8 mouse cellular contexts compared by ENCODE assay signal in genomic region chr2:156179046-156179795, GRCm38 (mm10). TPM values are rescaled to one million over a fixed set of nuclear protein-coding genes. Genes with fewer than 3 reads are reported as not detected.
DNase-seq lines count a peak whose midpoint lies in the region; ATAC-seq lines count a peak whose summit lies in the region.

No protein-coding gene starts in this region.

- peaks cover 54% of the 10 kb centered on the region for H3K79me2 ChIP-seq in macrophage (ENCODE audit: inconsistent target)

- peak overlapping the region; percentile 83 for H3K4me3 ChIP-seq in hindbrain, embryonic 12.5 days
- H3K4me3 ChIP-seq in macrophage (ENCODE audit: inconsistent target) = peak overlapping the region; percentile 93

- DNase-seq in Muller cell, postnatal 12 days (ENCODE audit: inconsistent ontology term) = peak; percentile 83
- DNase-seq in cerebellum, adult 9-11 months = peak; percentile 78
- DNase-seq in frontal cortex, postnatal 10 days (ENCODE audit: low spot score in 2 of 2) = peak; percentile 66 to 73
- DNase-seq in left cerebral cortex, adult 18-20 months (ENCODE audit: low spot score in 2 of 2) = peak; percentile 68 to 70
- peak; percentile 62 for DNase-seq in retina, postnatal 7 days (ENCODE audit: low read depth, low spot score)
- peak; percentile 46 for DNase-seq in urinary bladder, postnatal 10 days (ENCODE audit: low spot score)

- ATAC-seq in hindbrain, embryonic 12.5 days (ENCODE audit: low FRiP score) = peak; percentile 39

- peaks cover 22% of the 10 kb centered on the region for H3K36me3 ChIP-seq in hindbrain, embryonic 12.5 days
- peaks cover 43% of the 10 kb centered on the region for H3K36me3 ChIP-seq in macrophage (ENCODE audit: inconsistent target)

- H3K4me2 ChIP-seq in hindbrain, embryonic 12.5 days (replicated peaks) = peak overlapping the region; percentile 84

- H3K4me1 ChIP-seq in hindbrain, embryonic 12.5 days = peaks cover 21% of the 10 kb centered on the region

- H3K9ac ChIP-seq in hindbrain, embryonic 12.5 days = peak overlapping the region; percentile 100

- 2% methylated on average over 47 of the region's 47 CpGs for WGBS in hindbrain, embryonic 12.5 days
- WGBS in macrophage (ENCODE audit: missing documents) = under 1% methylated on average over 47 of the region's 47 CpGs

- H3K27ac ChIP-seq in hindbrain, embryonic 12.5 days = peak overlapping the region; percentile 98
- H3K27ac ChIP-seq in macrophage = peak overlapping the region; percentile 96

- no peaks in the 10 kb centered on the region for H3K9me3 ChIP-seq in hindbrain, embryonic 12.5 days (replicated peaks)

- H3K27me3 ChIP-seq in hindbrain, embryonic 12.5 days = no peaks in the 10 kb centered on the region

RNA-seq across cellular contexts. Expression of gene Rbm39, which starts 0.8 kb away (rescaled TPM):
- polyA plus RNA-seq in hindbrain, embryonic 12.5 days (2016; fragmentation: Nextera tagmentation; extraction: Ambion mirVana) = 659 and 670 TPM in 2 replicates
- 100 to 1,000 TPM; 286 to 287 TPM for total RNA-seq in left cerebral cortex, adult 18-20 months (2021)
- 1,000 to 10,000 TPM; 2,157 to 4,730 (median 3,239) TPM for total RNA-seq in macrophage (2018; cell fraction: chromatin; rRNA removed)
- total RNA-seq in macrophage (2018; cell fraction: cytosol; rRNA removed) = 100 to 1,000 TPM; 106 to 268 (median 139) TPM
- total RNA-seq in macrophage (2018; cell fraction: nucleus; rRNA removed) = 1,000 to 10,000 TPM in 24 of 26 experiments, 100 to 1,000 TPM in 2; 796 to 2,492 (median 1,518) TPM
- polyA plus RNA-seq in macrophage (2018) = 158 to 239 TPM (median 203 TPM) in 3 replicates

RNA-seq across cellular contexts. Expression of gene Phf20, which starts 17.0 kb away (rescaled TPM):
- 95.7 and 97.2 TPM in 2 replicates for polyA plus RNA-seq in hindbrain, embryonic 12.5 days (2016; fragmentation: Nextera tagmentation; extraction: Ambion mirVana)
- total RNA-seq in left cerebral cortex, adult 18-20 months (2021) = 10 to 100 TPM; 87.7 to 97.8 TPM
- total RNA-seq in macrophage (2018; cell fraction: chromatin; rRNA removed) = 100 to 1,000 TPM; 176 to 613 (median 471) TPM
- total RNA-seq in macrophage (2018; cell fraction: cytosol; rRNA removed) = 10 to 100 TPM; 18.1 to 64.1 (median 43.5) TPM
- 100 to 1,000 TPM in 19 of 26 experiments, 10 to 100 TPM in 7; 55.0 to 247 (median 149) TPM for total RNA-seq in macrophage (2018; cell fraction: nucleus; rRNA removed)
- 30.3 to 83.9 TPM (median 31.8 TPM) in 3 replicates for polyA plus RNA-seq in macrophage (2018)

RNA-seq across cellular contexts. Expression of gene Nfs1, which starts 35.2 kb away (rescaled TPM):
- 29.2 and 29.7 TPM in 2 replicates for polyA plus RNA-seq in hindbrain, embryonic 12.5 days (2016; fragmentation: Nextera tagmentation; extraction: Ambion mirVana)
- total RNA-seq in left cerebral cortex, adult 18-20 months (2021) = 10 to 100 TPM; 36.0 to 39.4 TPM
- total RNA-seq in macrophage (2018; cell fraction: chromatin; rRNA removed) = 10 to 100 TPM in 21 of 26 experiments, 1 to 10 TPM in 5; 8.7 to 56.2 (median 30.2) TPM
- 10 to 100 TPM; 20.5 to 31.6 (median 26.0) TPM for total RNA-seq in macrophage (2018; cell fraction: cytosol; rRNA removed)
- 10 to 100 TPM in 25 of 26 experiments, 1 to 10 TPM in 1; 8.2 to 39.3 (median 21.9) TPM for total RNA-seq in macrophage (2018; cell fraction: nucleus; rRNA removed)
- polyA plus RNA-seq in macrophage (2018) = 18.6 to 31.0 TPM (median 24.7 TPM) in 3 replicates

RNA-seq across cellular contexts. Expression of gene Romo1, which starts 35.4 kb away (rescaled TPM):
- 363 and 435 TPM in 2 replicates for polyA plus RNA-seq in hindbrain, embryonic 12.5 days (2016; fragmentation: Nextera tagmentation; extraction: Ambion mirVana)
- 100 to 1,000 TPM; 156 to 162 TPM for total RNA-seq in left cerebral cortex, adult 18-20 months (2021)
- total RNA-seq in macrophage (2018; cell fraction: chromatin; rRNA removed) = 10 to 100 TPM in 1 of 26 experiments, 1 to 10 TPM in 19, not detected in 6; 1.9 to 20.1 (median 4.0) TPM
- 100 to 1,000 TPM in 13 of 26 experiments, 10 to 100 TPM in 13; 55.6 to 146 (median 91.7) TPM for total RNA-seq in macrophage (2018; cell fraction: cytosol; rRNA removed)
- total RNA-seq in macrophage (2018; cell fraction: nucleus; rRNA removed) = 10 to 100 TPM in 24 of 26 experiments, 1 to 10 TPM in 2; 7.6 to 44.5 (median 19.3) TPM
- polyA plus RNA-seq in macrophage (2018) = 73.4 to 124 TPM (median 123 TPM) in 3 replicates

RNA-seq across cellular contexts. Expression of gene Gm28036, which starts 52.3 kb away (rescaled TPM):
- polyA plus RNA-seq in hindbrain, embryonic 12.5 days (2016; fragmentation: Nextera tagmentation; extraction: Ambion mirVana) = 20.9 and 34.5 TPM in 2 replicates
- 10 to 100 TPM; 18.9 to 23.9 TPM for total RNA-seq in left cerebral cortex, adult 18-20 months (2021)
- total RNA-seq in macrophage (2018; cell fraction: chromatin; rRNA removed) = 10 to 100 TPM in 9 of 26 experiments, 1 to 10 TPM in 17; 2.0 to 18.0 (median 8.1) TPM
- total RNA-seq in macrophage (2018; cell fraction: cytosol; rRNA removed) = 10 to 100 TPM in 7 of 26 experiments, 1 to 10 TPM in 19; 5.8 to 19.7 (median 8.8) TPM
- 10 to 100 TPM in 1 of 26 experiments, 1 to 10 TPM in 25; 1.7 to 15.0 (median 5.8) TPM for total RNA-seq in macrophage (2018; cell fraction: nucleus; rRNA removed)
- polyA plus RNA-seq in macrophage (2018) = 6.1 to 13.9 TPM (median 8.1 TPM) in 3 replicates

Comparison
In these comparisons a context has a peak if more than half of its experiments do, and no peak if none do; other contexts are left out.
1. Peak in every context shown above with its lines: DNase-seq, ATAC-seq, H3K4me3 ChIP-seq and H3K27ac ChIP-seq.